Comparison of ENCODE assay signal across 31 mouse cellular contexts in genomic region chr2:71082416-71082815, GRCm38 (mm10). TPM values are rescaled to one million over a fixed set of nuclear protein-coding genes. Genes with fewer than 3 reads are reported as not detected.
DNase-seq lines count a peak whose midpoint lies in the region; ATAC-seq and TF ChIP-seq lines count a peak whose summit lies in the region.
"Had no signal": no experiment of that assay in that cellular context is flagged by ENCODE, and none has a peak within 500 bp of the region (broad histone marks: within the 10 kb centered on the region; RNA-seq: fewer than 3 reads in every experiment).

No protein-coding gene starts in this region.

- no peaks in the 10 kb centered on the region for H3K4me1 ChIP-seq in embryonic facial prominence, embryonic 11.5 days (ENCODE audit: control insufficient read depth, insufficient read depth, low read length)
- no peaks in the 10 kb centered on the region for H3K4me1 ChIP-seq in embryonic facial prominence, embryonic 10.5 days
- H3K4me1 ChIP-seq in stomach, embryonic 16.5 days (ENCODE audit: control insufficient read depth, insufficient read depth, low read length): no peaks in the 10 kb centered on the region
- no peaks in the 10 kb centered on the region for H3K4me1 ChIP-seq in stomach, postnatal 0 days (replicated peaks; ENCODE audit: control insufficient read depth, insufficient read depth)
- H3K4me1 ChIP-seq: forebrain, embryonic 10.5 days; forebrain, embryonic 15.5 days; heart, embryonic 13.5 days; kidney, embryonic 15.5 days; limb, embryonic 13.5 days; lung, embryonic 15.5 days; midbrain, embryonic 15.5 days had no signal

- no peaks in the 10 kb centered on the region for H3K9me3 ChIP-seq in embryonic facial prominence, embryonic 11.5 days (replicated peaks; ENCODE audit: control insufficient read depth, low read length)
- H3K9me3 ChIP-seq in embryonic facial prominence, embryonic 10.5 days: no peaks in the 10 kb centered on the region
- H3K9me3 ChIP-seq in stomach, embryonic 16.5 days (replicated peaks; ENCODE audit: control insufficient read depth, low read length): no peaks in the 10 kb centered on the region
- no peaks in the 10 kb centered on the region for H3K9me3 ChIP-seq in stomach, postnatal 0 days (ENCODE audit: control insufficient read depth, low read length)
- H3K9me3 ChIP-seq: forebrain, embryonic 10.5 days; forebrain, embryonic 15.5 days; kidney, embryonic 15.5 days; limb, embryonic 13.5 days; lung, embryonic 15.5 days; midbrain, embryonic 15.5 days had no signal

- H3K36me3 ChIP-seq in embryonic facial prominence, embryonic 11.5 days (replicated peaks; ENCODE audit: control insufficient read depth, insufficient read depth, low read depth, low read length): no peaks in the 10 kb centered on the region
- H3K36me3 ChIP-seq in embryonic facial prominence, embryonic 10.5 days (replicated peaks): peaks cover 39% of the 10 kb centered on the region
- H3K36me3 ChIP-seq in stomach, embryonic 16.5 days (ENCODE audit: control insufficient read depth, insufficient read depth, low read length): peaks cover 8% of the 10 kb centered on the region; the same call in 1 of the 2 replicates
- 0 out of 2 replicates have a peak, but pooled peaks cover 5% of the 10 kb centered on the region for H3K36me3 ChIP-seq in stomach, postnatal 0 days (ENCODE audit: control insufficient read depth, insufficient read depth, low read length)

- no peak for TF ChIP-seq CTCF in stomach, postnatal 0 days (IDR thresholded peaks at IDR 0.05; ENCODE audit: low read depth)

- no peak overlapping the region for H3K4me2 ChIP-seq in embryonic facial prominence, embryonic 11.5 days (ENCODE audit: low read depth, low read length)
- no peak overlapping the region for H3K4me2 ChIP-seq in stomach, embryonic 16.5 days (ENCODE audit: low read depth, low read length)
- H3K4me2 ChIP-seq in stomach, postnatal 0 days (replicated peaks; ENCODE audit: low read depth): no peak overlapping the region
- H3K4me2 ChIP-seq: forebrain, embryonic 15.5 days; heart, embryonic 13.5 days; hindbrain, embryonic 14.5 days; kidney, embryonic 15.5 days; limb, embryonic 13.5 days; liver, embryonic 11.5 days; lung, embryonic 15.5 days; midbrain, embryonic 15.5 days had no signal

- 75% methylated on average over 7 of the region's 7 CpGs for WGBS in embryonic facial prominence, embryonic 11.5 days
- WGBS in embryonic facial prominence, embryonic 10.5 days: 79% methylated on average over 7 of the region's 7 CpGs
- WGBS in stomach, embryonic 16.5 days: 90% methylated on average over 7 of the region's 7 CpGs
- WGBS in stomach, postnatal 0 days: 91% methylated on average over 7 of the region's 7 CpGs

- ATAC-seq in embryonic facial prominence, embryonic 11.5 days (replicated peaks; ENCODE audit: insufficient number of reproducible peaks, low FRiP score, low TSS enrichment, low read depth): no peak
- no peak for ATAC-seq in stomach, embryonic 16.5 days (ENCODE audit: insufficient read depth, low FRiP score)
- ATAC-seq in stomach, postnatal 0 days (ENCODE audit: low FRiP score, low TSS enrichment): no peak
- ATAC-seq: activated CD4-positive, CD25-positive, alpha-beta regulatory T cell, adult 4 months; forebrain, embryonic 15.5 days; inflammation-experienced regulatory T-cells, adult 6 months; midbrain, embryonic 15.5 days had no signal

- H3K27ac ChIP-seq in embryonic facial prominence, embryonic 11.5 days (replicated peaks; ENCODE audit: low read depth, low read length): no peak overlapping the region
- H3K27ac ChIP-seq in embryonic facial prominence, embryonic 10.5 days (replicated peaks): no peak overlapping the region
- H3K27ac ChIP-seq in stomach, embryonic 16.5 days (ENCODE audit: low read length): peak overlapping the region; percentile 75
- H3K27ac ChIP-seq in stomach, postnatal 0 days (replicated peaks): no peak overlapping the region
- H3K27ac ChIP-seq: forebrain, embryonic 10.5 days; forebrain, embryonic 15.5 days; gastrocnemius, adult 2 months; heart, embryonic 13.5 days; hindbrain, embryonic 14.5 days; kidney, embryonic 15.5 days; limb, embryonic 13.5 days; lung, embryonic 15.5 days; midbrain, embryonic 15.5 days had no signal

- peak; percentile 11 for DNase-seq in embryonic facial prominence, embryonic 11.5 days (ENCODE audit: low spot score)
- DNase-seq in embryonic facial prominence, embryonic 10.5 days (ENCODE audit: low spot score): no peak
- no peak for DNase-seq in stomach, postnatal 0 days (ENCODE audit: low spot score)
- DNase-seq in layer of hippocampus, adult 9-10 months (ENCODE audit: low spot score): peak; percentile 48
- DNase-seq in telencephalon, adult 2 months (ENCODE audit: low read depth, low spot score): peak; percentile 40
- DNase-seq in embryo, embryonic 10.5 days (ENCODE audit: low spot score): no peak
- DNase-seq in gastrocnemius, postnatal 4 days (ENCODE audit: low spot score in 2 of 2): no peak
- DNase-seq: cerebellum, adult 11 months; cerebellum, adult 9-10 months; cerebellum, postnatal 36 days; gastrocnemius, adult 2 months; gastrocnemius, postnatal 36 days; heart, postnatal 10 days; kidney, adult 11 months; kidney, postnatal 36 days; thymus, postnatal 14 days had no signal

- no peaks in the 10 kb centered on the region for H3K27me3 ChIP-seq in embryonic facial prominence, embryonic 11.5 days (ENCODE audit: control insufficient read depth, insufficient read depth, low read length)
- no peaks in the 10 kb centered on the region for H3K27me3 ChIP-seq in embryonic facial prominence, embryonic 10.5 days (replicated peaks; ENCODE audit: low read depth, poor library complexity, severe bottlenecking)
- H3K27me3 ChIP-seq in stomach, embryonic 16.5 days (ENCODE audit: control insufficient read depth, insufficient read depth, low read length): no peaks in the 10 kb centered on the region
- H3K27me3 ChIP-seq in stomach, postnatal 0 days (ENCODE audit: control insufficient read depth, insufficient read depth, low read length): no peaks in the 10 kb centered on the region
- H3K27me3 ChIP-seq: CH12.LX; forebrain, embryonic 15.5 days; heart, embryonic 13.5 days; kidney, embryonic 15.5 days; limb, embryonic 13.5 days; lung, embryonic 15.5 days; midbrain, embryonic 15.5 days had no signal

- no peak overlapping the region for H3K9ac ChIP-seq in embryonic facial prominence, embryonic 11.5 days (replicated peaks; ENCODE audit: low read length)
- no peak overlapping the region for H3K9ac ChIP-seq in stomach, embryonic 16.5 days (ENCODE audit: low read length)
- no peak overlapping the region for H3K9ac ChIP-seq in stomach, postnatal 0 days (ENCODE audit: low read length)
- H3K9ac ChIP-seq: forebrain, embryonic 15.5 days; heart, embryonic 13.5 days; hindbrain, embryonic 14.5 days; kidney, embryonic 15.5 days; limb, embryonic 13.5 days; lung, embryonic 15.5 days; midbrain, embryonic 15.5 days had no signal

- no peak overlapping the region for H3K4me3 ChIP-seq in embryonic facial prominence, embryonic 11.5 days (ENCODE audit: low read depth, low read length)
- no peak overlapping the region for H3K4me3 ChIP-seq in embryonic facial prominence, embryonic 10.5 days
- H3K4me3 ChIP-seq in stomach, embryonic 16.5 days (replicated peaks; ENCODE audit: low read length): no peak overlapping the region
- no peak overlapping the region for H3K4me3 ChIP-seq in stomach, postnatal 0 days (ENCODE audit: low read depth, low read length)
- H3K4me3 ChIP-seq: forebrain, embryonic 10.5 days; forebrain, embryonic 15.5 days; gastrocnemius, adult 2 months; heart, embryonic 13.5 days; kidney, embryonic 15.5 days; limb, embryonic 13.5 days; lung, embryonic 15.5 days; midbrain, embryonic 15.5 days had no signal

- no peak for TF ChIP-seq EP300 in stomach, postnatal 0 days (optimal IDR thresholded peaks at IDR 0.05)

RNA-seq across cellular contexts. Expression of gene Mettl8, which starts 27.0 kb away (rescaled TPM):
- 21.1 and 21.9 TPM in 2 replicates for polyA plus RNA-seq in embryonic facial prominence, embryonic 11.5 days (2014; fragmentation: Nextera tagmentation; extraction: Ambion mirVana)
- 20.4 and 24.9 TPM in 2 replicates for polyA plus RNA-seq in embryonic facial prominence, embryonic 10.5 days (2016; fragmentation: Nextera tagmentation; extraction: Ambion mirVana)
- polyA plus RNA-seq in stomach, embryonic 16.5 days (2015; fragmentation: Nextera tagmentation; extraction: Ambion mirVana): 17.1 and 17.6 TPM in 2 replicates
- 7.7 and 9.2 TPM in 2 replicates for polyA plus RNA-seq in stomach, postnatal 0 days (2015; fragmentation: Nextera tagmentation; extraction: Ambion mirVana)
- total RNA-seq in gastrocnemius, postnatal 4 days (2021): 10 to 100 TPM in 1 of 2 experiments, 1 to 10 TPM in 1; 8.0 to 10.6 TPM

RNA-seq across cellular contexts. Expression of gene Dcaf17, which starts 27.3 kb away (rescaled TPM):
- 29.0 and 31.1 TPM in 2 replicates for polyA plus RNA-seq in embryonic facial prominence, embryonic 11.5 days (2014; fragmentation: Nextera tagmentation; extraction: Ambion mirVana)
- 36.3 and 42.4 TPM in 2 replicates for polyA plus RNA-seq in embryonic facial prominence, embryonic 10.5 days (2016; fragmentation: Nextera tagmentation; extraction: Ambion mirVana)
- polyA plus RNA-seq in stomach, embryonic 16.5 days (2015; fragmentation: Nextera tagmentation; extraction: Ambion mirVana): 41.4 and 43.1 TPM in 2 replicates
- polyA plus RNA-seq in stomach, postnatal 0 days (2015; fragmentation: Nextera tagmentation; extraction: Ambion mirVana): 26.6 and 28.7 TPM in 2 replicates
- 1 to 10 TPM; 7.9 TPM for total RNA-seq in gastrocnemius, postnatal 4 days (2021)

RNA-seq across cellular contexts. Expression of gene Cybrd1, which starts 35.3 kb away (rescaled TPM):
- 0.42 and 0.71 TPM in 2 replicates for polyA plus RNA-seq in embryonic facial prominence, embryonic 11.5 days (2014; fragmentation: Nextera tagmentation; extraction: Ambion mirVana)
- polyA plus RNA-seq in embryonic facial prominence, embryonic 10.5 days (2016; fragmentation: Nextera tagmentation; extraction: Ambion mirVana): 0.52 and 0.83 TPM in 2 replicates
- polyA plus RNA-seq in stomach, embryonic 16.5 days (2015; fragmentation: Nextera tagmentation; extraction: Ambion mirVana): 10.6 and 12.3 TPM in 2 replicates
- 10.2 and 13.0 TPM in 2 replicates for polyA plus RNA-seq in stomach, postnatal 0 days (2015; fragmentation: Nextera tagmentation; extraction: Ambion mirVana)
- total RNA-seq in gastrocnemius, postnatal 4 days (2021): 1 to 10 TPM; 5.5 to 7.0 TPM
- total RNA-seq: CH12.LX; hematopoietic stem cell, adult 5-6 weeks had no signal
- polyA plus RNA-seq: C2C12 had no signal

Comparison
In these comparisons a context has a peak if more than half of its experiments do, and no peak if none do; other contexts are left out.
1. DNase-seq: peak in embryonic facial prominence, embryonic 11.5 days (single experiment), layer of hippocampus, adult 9-10 months (single experiment) and telencephalon, adult 2 months (single experiment); none in embryonic facial prominence, embryonic 10.5 days (single experiment), stomach, postnatal 0 days (single experiment), embryo, embryonic 10.5 days (single experiment) and gastrocnemius, postnatal 4 days (0 of 2).